In the genomic region with DNA sequence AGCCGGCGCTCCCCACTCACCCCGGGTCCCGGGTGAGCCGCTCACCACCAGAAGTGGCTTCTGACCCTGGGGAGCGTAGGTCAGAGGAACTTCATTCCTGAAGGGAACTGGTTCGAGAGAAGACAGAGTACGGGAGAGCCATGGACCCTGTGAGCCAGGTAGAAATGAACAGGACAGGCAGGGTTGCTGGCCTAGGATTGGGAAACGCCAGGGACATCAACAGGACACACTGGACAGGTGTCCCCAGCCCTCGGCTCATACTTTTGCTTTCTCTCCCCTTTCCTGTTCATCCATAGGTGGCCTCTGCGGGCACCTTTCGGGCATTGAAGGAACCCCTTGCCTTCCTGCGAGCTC, we compare ENCODE assay signal across 8 mouse cellular contexts. TPM values are rescaled to one million over a fixed set of nuclear protein-coding genes. Genes with fewer than 3 reads are reported as not detected.
DNase-seq lines count a peak whose midpoint lies in the region; ATAC-seq and TF ChIP-seq lines count a peak whose summit lies in the region.

No protein-coding gene starts in this region.

- peak overlapping the region; percentile 43 for H3K4me3 ChIP-seq in heart, embryonic 13.5 days
- peak overlapping the region; percentile 16 to 66; a peak in 3 of 4 replicates for H3K4me3 ChIP-seq in ES-E14 (ENCODE audit: insufficient read depth in 1 of 2, low read depth in 1 of 2, low read length in 2 of 2, poor library complexity in 1 of 2, severe bottlenecking in 1 of 2)
- peak overlapping the region; percentile 52 for H3K4me3 ChIP-seq in hindbrain, embryonic 10.5 days
- H3K4me3 ChIP-seq in midbrain, embryonic 11.5 days (ENCODE audit: low read depth, low read length): peak overlapping the region; percentile 33

- peak overlapping the region; percentile 75 for H3K4me2 ChIP-seq in heart, embryonic 13.5 days
- peak overlapping the region; percentile 78 for H3K4me2 ChIP-seq in midbrain, embryonic 11.5 days

- in situ Hi-C loops in ES-E14 (cut with MboI; ENCODE audit: low sequenced_read_pairs in 2 of 2, unreplicated experiment in 2 of 2): no loop called here

- no peaks in the 10 kb centered on the region for H3K36me3 ChIP-seq in heart, embryonic 13.5 days
- H3K36me3 ChIP-seq in ES-E14 (ENCODE audit: control insufficient read depth, insufficient read depth, low read length, poor library complexity, severe bottlenecking): no peaks in the 10 kb centered on the region
- H3K36me3 ChIP-seq in hindbrain, embryonic 10.5 days: no peaks in the 10 kb centered on the region
- H3K36me3 ChIP-seq in midbrain, embryonic 11.5 days (ENCODE audit: control insufficient read depth, insufficient read depth, low read length): no peaks in the 10 kb centered on the region

- H3K27me3 ChIP-seq in heart, embryonic 13.5 days (replicated peaks): peaks cover 15% of the 10 kb centered on the region
- H3K27me3 ChIP-seq in hindbrain, embryonic 10.5 days (ENCODE audit: insufficient read depth, poor library complexity, severe bottlenecking): peaks cover 10% of the 10 kb centered on the region
- H3K27me3 ChIP-seq in midbrain, embryonic 11.5 days (ENCODE audit: control insufficient read depth, insufficient read depth, low read length): no peaks in the 10 kb centered on the region; the same call in 1 of the 2 replicates

- no peak for ATAC-seq in heart, embryonic 13.5 days (ENCODE audit: extremely low read depth, insufficient number of reproducible peaks, low FRiP score, low TSS enrichment)
- ATAC-seq in midbrain, embryonic 11.5 days (ENCODE audit: low FRiP score): no peak

- H3K9ac ChIP-seq in heart, embryonic 13.5 days: peak overlapping the region; percentile 60; the same call in 1 of the 2 replicates
- H3K9ac ChIP-seq in ES-E14 (ENCODE audit: insufficient read depth, low read depth, low read length, poor library complexity, severe bottlenecking): no peak overlapping the region
- H3K9ac ChIP-seq in midbrain, embryonic 11.5 days (ENCODE audit: low read length): peak overlapping the region; percentile 56

- intact Hi-C loops in left cerebral cortex, postnatal 25 days (cut with DNase I): no loop called here

- WGBS in heart, embryonic 13.5 days: 18% methylated on average over 13 of the region's 13 CpGs
- WGBS in hindbrain, embryonic 10.5 days: 12% methylated on average over 13 of the region's 13 CpGs
- WGBS in midbrain, embryonic 11.5 days: 13% methylated on average over 13 of the region's 13 CpGs

- H3K9me3 ChIP-seq in heart, embryonic 13.5 days: no peaks in the 10 kb centered on the region
- H3K9me3 ChIP-seq in ES-E14 (ENCODE audit: control insufficient read depth, insufficient read depth, low read depth, low read length): no peaks in the 10 kb centered on the region
- H3K9me3 ChIP-seq in hindbrain, embryonic 10.5 days: no peaks in the 10 kb centered on the region
- H3K9me3 ChIP-seq in midbrain, embryonic 11.5 days (ENCODE audit: control insufficient read depth, low read length): no peaks in the 10 kb centered on the region

- H3K4me1 ChIP-seq in heart, embryonic 13.5 days: peaks cover 4% of the 10 kb centered on the region
- no peaks in the 10 kb centered on the region for H3K4me1 ChIP-seq in ES-E14 (ENCODE audit: control insufficient read depth in 2 of 2, insufficient read depth in 2 of 2, low read length in 2 of 2, poor library complexity in 1 of 2)
- H3K4me1 ChIP-seq in hindbrain, embryonic 10.5 days (replicated peaks): peaks cover 16% of the 10 kb centered on the region
- no peaks in the 10 kb centered on the region; the same call in 1 of the 2 replicates for H3K4me1 ChIP-seq in midbrain, embryonic 11.5 days (ENCODE audit: control insufficient read depth, insufficient read depth, low read length)

- no peak for DNase-seq in heart, adult 8-10 months (ENCODE audit: low spot score)
- no peak for DNase-seq in ES-E14 (ENCODE audit: low read depth, low spot score)
- DNase-seq in hindbrain, embryonic 10.5 days (ENCODE audit: low spot score): no peak
- no peak for DNase-seq in midbrain, embryonic 11.5 days (ENCODE audit: low spot score, missing footprints)
- DNase-seq in thymus, postnatal 0 days (ENCODE audit: low spot score): no peak
- no peak for DNase-seq in left cerebral cortex, postnatal 25 days (ENCODE audit: low spot score in 2 of 2)
- no peak for DNase-seq in spleen, postnatal 36 days (ENCODE audit: low spot score in 2 of 2)

- H3K27ac ChIP-seq in heart, embryonic 13.5 days (replicated peaks): no peak overlapping the region
- H3K27ac ChIP-seq in ES-E14 (ENCODE audit: insufficient read depth, low read depth, low read length, poor library complexity, severe bottlenecking): no peak overlapping the region
- peak overlapping the region; percentile 35; the same call in 1 of the 2 replicates for H3K27ac ChIP-seq in hindbrain, embryonic 10.5 days
- no peak overlapping the region for H3K27ac ChIP-seq in midbrain, embryonic 11.5 days (ENCODE audit: low read depth, low read length)

TF ChIP-seq in ES-E14, 5 proteins besides CTCF, POLR2A, EP300 and RAD21:
- TF ChIP-seq CHD2 (IDR thresholded peaks at IDR 0.05; ENCODE audit: low read depth, low read length) (no peak), MAFK (IDR thresholded peaks at IDR 0.05; ENCODE audit: insufficient read depth, low read depth, low read length) (no peak), ZNF384 (IDR thresholded peaks at IDR 0.05; ENCODE audit: low read depth, low read length) (no peak), ZC3H11A (IDR thresholded peaks at IDR 0.05; ENCODE audit: borderline replicate concordance, low read depth, low read length) (no peak), HCFC1 (IDR thresholded peaks at IDR 0.05; ENCODE audit: borderline replicate concordance, insufficient read depth, low read length) (no peak)
TF ChIP-seq in ES-E14: peak in this region for 0.

RNA-seq across cellular contexts. Expression of a gene that starts 0.2 kb away (rescaled TPM):
- polyA plus RNA-seq in heart, embryonic 13.5 days (2015; fragmentation: Nextera tagmentation; extraction: Ambion mirVana): 0.33 and 0.38 TPM in 2 replicates
- under 1 TPM in 3 of 4 experiments, not detected in 1; 0.35 to 0.44 (median 0.40) TPM for total RNA-seq in heart, adult 8-10 months (2022)
- total RNA-seq in ES-E14 (2012; rRNA removed): 0.21 and 0.22 TPM in 2 replicates
- 5.7 and 6.6 TPM in 2 replicates for polyA plus RNA-seq in hindbrain, embryonic 10.5 days (2016; fragmentation: Nextera tagmentation; extraction: Ambion mirVana)
- polyA plus RNA-seq in midbrain, embryonic 11.5 days (2014; fragmentation: Nextera tagmentation; extraction: Ambion mirVana): 7.7 and 8.7 TPM in 2 replicates
- 4.2 and 5.0 TPM in 2 replicates for polyA plus RNA-seq in thymus, postnatal 0 days (2015; fragmentation: Nextera tagmentation; extraction: Ambion mirVana)
- total RNA-seq in left cerebral cortex, postnatal 25 days (2021): 100 to 1,000 TPM; 113 to 142 TPM
